Mouse (Mus musculus) heart, postnatal 10 days (tissue): ENCODE measurements around the gene Gpr180. TPM values are rescaled to one million over a fixed set of nuclear protein-coding genes. Genes with fewer than 3 reads are reported as not detected.
"Not testable (repeated sequence)": the region's sequence is repeated elsewhere in the genome, so short reads cannot be mapped to it uniquely, and the experiment has no call there.

Experiments
- DNase-seq, 2 experiments: peaks; one replicate each; pipeline ENCODE4 v3.0.0; 2021
- intact Hi-C: fragments of 180-260 bp; cut with DNase I; formaldehyde crosslinking; loops from one replicate; pipeline ENCODE4 v1.15.1; 2025
- total RNA-seq, 2 experiments: library from RNA; stranded (reverse); gene quantifications; 2 replicates each; pipeline ENCODE4 v1.2.3; 2021

The Gpr180 gene
- total RNA-seq, 2 experiments from 2014 or later, result 27.2 to 29.0 TPM

DNA sequence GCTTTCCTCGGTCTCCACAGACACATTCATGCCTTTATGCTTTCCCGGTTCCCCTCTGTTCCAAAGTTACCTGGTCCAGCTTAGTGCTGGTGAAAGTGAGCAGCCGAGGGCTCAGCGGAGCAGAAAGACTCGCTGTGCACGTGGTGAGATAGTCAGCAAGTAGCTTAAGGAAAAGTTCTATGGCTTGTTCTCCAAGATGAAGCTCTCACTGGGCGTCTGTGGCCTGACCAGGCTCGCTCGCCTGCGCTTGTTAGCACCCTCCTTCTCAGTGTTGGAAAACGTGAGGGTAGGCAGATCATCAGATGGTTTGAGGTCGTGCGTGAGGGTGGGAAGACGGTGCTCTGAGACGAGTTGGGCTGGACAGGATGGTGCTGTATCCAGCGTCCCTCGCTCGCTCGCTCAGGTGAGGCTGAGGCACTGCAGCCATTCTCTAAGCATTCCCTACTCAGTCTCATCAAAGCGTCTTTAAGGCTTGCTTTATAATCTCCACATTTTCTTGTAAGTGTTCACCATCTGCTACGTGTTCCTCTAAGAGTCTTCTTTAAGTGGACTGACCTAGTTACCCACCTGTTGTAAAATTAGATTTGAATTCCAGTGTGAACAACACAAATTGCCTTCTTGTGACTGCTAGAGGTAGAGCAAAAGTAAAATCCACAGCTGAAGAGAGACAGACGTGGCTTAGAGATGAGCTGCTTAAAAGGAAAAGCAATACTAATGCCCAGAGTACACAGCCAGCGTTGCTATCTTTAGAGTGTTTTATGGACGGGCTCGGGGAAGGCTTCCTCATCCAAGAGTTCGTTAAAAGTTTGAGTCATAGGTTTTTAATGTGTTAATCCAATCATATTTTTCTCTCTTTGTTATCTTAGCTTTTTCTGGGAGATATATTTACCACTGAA, 13.9 kb downstream of the Gpr180 start:
- intact Hi-C loops, result no loop called here

DNA sequence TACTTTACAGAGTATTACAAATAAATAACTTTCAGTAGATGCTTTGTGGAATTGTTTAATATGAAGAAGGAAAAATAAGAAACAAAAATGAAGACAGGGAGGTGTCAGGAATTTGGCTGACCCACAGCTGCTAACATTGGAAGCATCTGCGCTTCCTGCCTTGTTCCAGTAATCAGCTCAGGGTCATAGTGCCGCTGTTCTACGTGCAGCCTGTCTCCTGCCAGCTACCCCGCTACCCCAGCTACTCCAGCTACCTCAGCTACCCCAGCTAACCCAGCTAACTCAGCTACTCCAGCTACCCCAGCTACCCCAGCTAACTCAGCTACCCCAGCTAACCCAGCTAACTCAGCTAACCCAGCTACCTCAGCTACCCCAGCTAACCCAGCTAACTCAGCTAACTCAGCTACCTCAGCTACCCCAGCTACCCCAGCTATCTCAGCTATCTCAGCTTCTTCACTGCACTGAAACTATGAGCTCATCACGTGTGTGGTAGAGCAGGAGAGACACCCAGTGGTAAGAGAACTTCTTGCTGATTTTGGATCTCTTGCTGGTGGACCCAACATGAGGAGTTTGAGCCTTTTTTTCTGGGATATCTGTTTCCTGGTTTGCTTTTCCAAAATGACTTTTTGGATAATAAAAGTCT, 14.8 kb downstream of the Gpr180 start:
- intact Hi-C loops, result loop anchor here (1.0 kb wide), 1 partner anchor 147 kb away; no protein-coding TSS in a partner anchor
- DNase-seq, result peak; percentile 51 to 53

More for the DNA sequence above, 13.9 kb downstream of the Gpr180 start:
- DNase-seq, result no peak

DNA sequence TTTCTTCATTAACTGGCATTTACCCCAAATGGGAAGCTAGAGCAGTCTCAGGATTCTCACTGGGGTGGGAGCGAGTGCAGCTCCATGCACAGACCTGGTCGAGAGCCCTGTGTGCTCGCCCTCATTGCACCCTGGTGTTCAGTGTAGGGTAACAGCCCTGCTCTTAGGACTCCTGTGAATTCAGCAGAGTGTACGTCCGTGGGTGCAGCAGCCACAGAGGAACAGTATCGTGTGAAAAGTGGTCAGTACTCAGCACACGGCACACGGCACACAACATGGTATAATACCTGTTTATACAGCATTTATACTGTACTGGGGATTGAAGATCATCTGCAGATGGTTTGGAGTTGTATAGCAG, 15.3 kb downstream of the Gpr180 start:
- DNase-seq, result no peak
- intact Hi-C loops, result loop anchor here (1.0 kb wide), 1 partner anchor 148 kb away; no protein-coding TSS in a partner anchor

DNA sequence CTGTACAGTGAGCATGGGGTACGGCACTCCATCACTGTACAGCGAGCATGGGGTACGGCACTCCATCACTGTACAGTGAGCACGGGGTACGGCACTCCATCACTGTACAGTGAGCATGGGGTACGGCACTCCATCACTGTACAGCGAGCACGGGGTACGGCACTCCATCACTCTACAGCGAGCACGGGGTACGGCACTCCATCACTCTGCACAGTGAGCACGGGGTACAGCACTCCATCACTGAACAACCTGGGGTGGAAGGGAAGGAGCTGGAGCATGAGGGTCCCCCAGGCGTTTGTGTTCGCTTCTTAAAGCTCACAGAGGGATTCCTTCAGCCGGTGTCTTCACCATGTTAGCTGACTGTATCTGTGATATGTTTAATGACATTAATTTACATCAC, 19.1 kb downstream of the Gpr180 start:
- not testable (repeated sequence) for DNase-seq
- intact Hi-C loops, result loop anchor here (5.0 kb wide), 1 partner anchor 436 kb away; no protein-coding TSS in a partner anchor

DNA sequence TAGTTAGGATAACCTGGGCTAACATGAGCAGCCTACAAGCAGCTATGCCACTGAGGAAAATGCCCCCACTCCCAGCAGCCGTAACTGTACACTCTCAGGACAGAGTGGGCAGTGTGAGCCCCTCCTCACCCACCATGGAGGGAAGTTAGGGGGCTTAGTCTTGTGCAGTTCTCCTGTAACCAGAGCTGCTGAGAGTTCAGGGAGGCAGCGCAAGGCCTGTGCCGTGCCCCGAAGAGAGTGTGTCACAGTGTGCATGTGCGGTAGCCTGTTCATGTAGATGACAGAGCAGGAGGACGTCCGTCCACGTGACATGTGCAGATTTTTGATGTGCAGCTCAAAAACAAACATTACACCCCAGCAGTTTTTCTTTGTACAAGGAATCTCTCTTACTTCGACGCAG, 19.8 kb downstream of the Gpr180 start:
- DNase-seq, result no peak
- intact Hi-C loops, result loop anchor here (5.0 kb wide), 1 partner anchor 436 kb away; no protein-coding TSS in a partner anchor

DNA sequence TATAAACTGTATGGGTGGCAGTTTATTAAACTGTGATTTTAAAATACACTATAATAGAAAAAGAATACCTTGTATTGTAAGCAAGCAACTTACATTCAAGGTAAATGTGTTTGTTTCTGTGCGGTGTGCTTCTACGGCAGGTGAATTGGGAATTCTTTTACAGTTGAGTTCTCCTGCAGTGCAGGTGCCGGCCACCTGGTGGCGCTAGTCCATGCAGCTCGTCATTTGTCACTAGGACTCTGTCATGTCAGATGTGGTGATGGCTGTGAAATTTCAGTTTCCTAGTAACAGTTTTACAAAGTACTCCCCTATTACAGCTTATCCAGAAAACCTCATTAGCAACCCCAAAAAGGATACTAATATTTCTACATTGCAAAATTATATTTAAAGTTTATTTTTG, 20.2 kb downstream of the Gpr180 start:
- intact Hi-C loops, result loop anchor here (5.0 kb wide), 1 partner anchor 435 kb away; no protein-coding TSS in a partner anchor
- DNase-seq, result peak; percentile 28 to 73

DNA sequence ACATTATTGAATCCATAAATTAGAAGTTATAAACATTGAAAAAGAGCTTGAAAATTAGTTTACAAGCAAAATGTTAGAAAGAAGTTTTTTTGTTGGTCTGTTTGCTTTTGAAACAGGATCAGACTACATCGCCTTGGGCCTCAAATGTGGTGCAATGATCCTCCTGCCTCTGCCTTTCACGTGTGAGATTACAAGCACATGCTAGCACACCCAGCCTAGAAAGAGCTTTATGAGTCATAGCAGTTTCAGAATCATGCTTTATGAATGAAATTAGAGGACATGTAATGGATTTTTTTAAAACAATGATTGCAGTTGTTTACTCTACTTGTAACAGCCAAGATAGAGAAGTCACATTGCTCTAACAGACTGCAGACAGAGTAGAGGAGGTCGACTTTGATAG, 24.8 kb downstream of the Gpr180 start:
- intact Hi-C loops, result loop anchor here (5.0 kb wide), 1 partner anchor 76 kb away; the partner anchor contains the start of gene Sox21
- DNase-seq, result no peak

DNA sequence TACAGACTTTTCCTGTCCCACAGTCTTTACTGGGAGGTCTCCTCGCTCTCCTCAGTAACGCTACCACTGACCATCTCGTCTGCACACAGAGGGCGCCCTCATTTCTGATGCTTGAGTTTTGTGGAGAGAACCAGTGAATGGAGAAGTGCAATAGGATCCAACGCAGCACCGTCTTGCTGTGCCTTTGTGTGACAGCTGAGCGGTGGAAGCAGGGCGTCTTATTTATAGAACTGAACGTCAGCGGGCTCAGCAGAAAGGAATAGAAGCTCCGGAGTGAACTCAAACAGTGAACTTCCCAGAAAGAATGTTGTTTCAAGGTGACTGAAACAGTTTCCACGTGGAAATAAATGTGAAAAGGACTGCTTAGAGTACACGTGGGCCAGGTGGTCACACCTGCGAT, 25.7 kb downstream of the Gpr180 start:
- peak; percentile 38 to 41 for DNase-seq
- intact Hi-C loops, result loop anchor here (5.0 kb wide), 1 partner anchor 75 kb away; the partner anchor contains the start of gene Sox21

DNA sequence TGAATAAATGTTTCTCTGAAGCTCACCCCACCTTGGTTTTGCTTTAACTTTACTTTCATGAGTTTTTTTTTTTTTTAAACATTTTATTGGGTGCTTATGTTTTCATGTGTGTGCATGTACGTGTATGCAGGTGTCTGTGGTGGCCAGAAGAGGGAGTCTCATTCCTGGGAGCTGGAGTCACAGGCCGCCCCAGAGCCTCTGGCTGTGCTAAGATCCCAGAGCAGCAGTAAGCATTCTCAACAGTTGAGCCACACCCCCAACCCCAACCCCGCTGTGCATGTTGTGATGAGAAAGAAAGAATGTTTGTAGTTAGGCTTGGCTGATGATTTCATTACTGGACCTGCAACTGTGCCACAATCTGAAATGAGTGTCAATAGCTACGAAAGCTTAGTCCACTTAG, 31.8 kb downstream of the Gpr180 start:
- intact Hi-C loops, result no loop called here
- DNase-seq, result no peak

DNA sequence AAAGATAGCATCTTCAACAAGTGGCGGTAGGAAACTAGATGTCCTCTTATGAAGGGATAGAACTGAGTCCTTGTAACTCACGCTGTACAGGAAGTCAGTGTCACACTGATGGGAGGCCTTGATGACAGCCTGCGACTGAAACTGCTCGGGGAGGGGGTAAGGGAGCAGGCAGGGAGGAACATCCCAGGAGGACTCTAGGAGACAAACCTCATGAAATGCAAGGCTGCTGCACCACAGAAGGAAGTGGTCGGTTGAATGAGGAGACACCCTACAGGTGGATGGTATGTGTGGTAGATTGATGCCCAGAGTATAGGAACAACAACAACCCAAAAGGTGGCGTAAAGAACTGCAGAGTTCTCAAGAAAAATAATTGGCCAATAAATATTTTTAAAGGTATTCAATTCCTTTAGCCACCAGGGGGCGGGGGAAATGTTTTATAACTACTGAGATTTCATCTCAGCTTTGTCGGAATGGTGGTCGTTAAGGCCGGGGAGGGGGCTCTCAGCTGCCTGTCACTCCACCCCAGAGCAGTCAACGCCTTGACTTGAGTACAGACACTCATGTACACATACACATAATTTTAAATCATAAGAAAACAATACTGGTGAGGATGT, 36.7 kb downstream of the Gpr180 start:
- intact Hi-C loops, result no loop called here
- DNase-seq, result no peak

DNA sequence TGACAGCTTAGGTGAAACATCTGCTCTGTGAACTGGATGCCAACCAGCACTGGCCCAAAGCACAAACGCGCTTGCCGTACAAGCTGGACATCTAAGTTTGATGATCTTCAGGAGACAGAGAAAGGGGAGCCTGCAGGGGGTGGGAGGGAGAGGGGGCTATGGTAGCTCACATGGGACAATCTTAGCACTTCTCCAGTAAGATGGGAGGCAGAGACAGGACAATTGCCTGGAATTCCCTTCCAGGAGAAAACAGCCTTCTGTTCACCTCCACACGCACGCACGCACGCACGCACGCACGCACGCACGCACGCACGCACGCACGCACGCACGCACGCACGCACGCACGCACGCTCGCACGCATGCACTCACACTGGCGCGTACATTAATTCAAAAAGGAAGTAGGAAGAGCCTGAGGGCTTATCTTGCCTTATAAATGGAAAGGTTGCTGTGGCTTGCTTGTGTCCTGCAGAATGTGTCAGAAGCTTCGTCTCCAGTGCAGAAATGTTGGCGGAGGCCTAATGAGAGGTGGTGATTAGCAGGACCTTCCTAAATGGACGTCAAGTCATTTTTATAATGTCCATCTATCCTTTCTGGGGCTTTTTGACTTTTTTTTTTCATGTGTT, 38.2 kb downstream of the Gpr180 start:
- intact Hi-C loops, result loop anchor here (5.0 kb wide), 1 partner anchor 57 kb away; no protein-coding TSS in a partner anchor
- DNase-seq, result no peak

DNA sequence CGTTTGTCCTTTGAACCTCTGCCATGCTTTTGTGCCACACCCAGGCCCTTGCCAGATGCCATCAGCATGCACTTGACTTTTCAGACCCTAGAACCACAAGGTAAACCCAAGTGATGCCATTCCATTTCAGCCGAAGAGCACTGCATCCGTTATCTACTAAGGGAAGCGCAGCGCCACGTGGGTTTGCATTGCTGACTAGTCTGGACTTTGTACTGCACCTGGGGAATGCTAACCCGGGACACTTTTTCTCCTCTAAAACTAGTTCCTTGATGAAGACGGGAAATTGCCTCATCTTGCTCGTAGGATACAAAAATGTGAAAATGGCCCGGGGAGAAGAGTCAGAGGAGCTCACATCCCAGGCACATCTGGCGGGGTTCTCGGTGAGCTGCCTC, 38.7 kb downstream of the Gpr180 start:
- no peak for DNase-seq
- intact Hi-C loops, result loop anchor here (5.0 kb wide), 1 partner anchor 57 kb away; no protein-coding TSS in a partner anchor

DNA sequence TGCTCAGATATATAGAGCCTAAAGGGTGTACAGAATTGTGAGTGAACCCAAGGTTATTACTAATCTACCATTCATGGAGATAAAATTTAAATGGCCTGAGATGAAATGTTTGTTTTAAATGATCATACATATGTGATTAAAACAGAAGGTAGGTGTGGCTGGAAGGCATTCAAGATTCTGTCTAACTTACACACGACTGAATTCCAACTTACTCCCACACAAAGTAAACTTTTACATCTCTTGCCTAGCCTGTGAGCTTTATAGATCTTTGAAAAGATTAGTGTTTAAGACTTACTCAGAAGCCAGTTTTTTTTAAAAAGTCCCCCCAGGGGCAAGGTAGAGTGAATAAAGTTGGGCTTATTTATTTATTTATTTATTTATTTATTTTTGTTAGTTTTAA, 42.3 kb downstream of the Gpr180 start:
- intact Hi-C loops, result loop anchor here (5.0 kb wide), 1 partner anchor 53 kb away; no protein-coding TSS in a partner anchor

DNA sequence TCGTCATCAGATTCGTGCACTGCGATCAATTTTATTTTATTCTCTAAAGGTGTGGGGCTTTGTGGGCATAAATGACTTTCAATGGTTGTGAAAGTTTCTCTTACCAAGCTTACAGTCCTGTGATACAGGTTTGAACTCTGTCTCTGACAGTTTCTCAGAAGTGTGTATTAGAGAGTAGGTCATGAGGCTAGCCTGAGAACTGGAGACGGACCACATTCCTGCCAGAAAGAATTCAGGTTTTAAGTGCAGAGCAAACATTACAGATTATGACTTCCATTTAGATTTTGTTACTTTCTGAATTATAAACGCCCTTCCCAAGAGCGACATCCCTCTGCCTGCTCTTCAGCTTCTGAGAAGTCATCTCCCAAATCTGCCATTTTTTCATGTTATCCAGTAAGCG, 42.7 kb downstream of the Gpr180 start:
- DNase-seq, result no peak
- intact Hi-C loops, result loop anchor here (5.0 kb wide), 1 partner anchor 53 kb away; no protein-coding TSS in a partner anchor

More for the DNA sequence above, 42.3 kb downstream of the Gpr180 start:
- no peak for DNase-seq

DNA sequence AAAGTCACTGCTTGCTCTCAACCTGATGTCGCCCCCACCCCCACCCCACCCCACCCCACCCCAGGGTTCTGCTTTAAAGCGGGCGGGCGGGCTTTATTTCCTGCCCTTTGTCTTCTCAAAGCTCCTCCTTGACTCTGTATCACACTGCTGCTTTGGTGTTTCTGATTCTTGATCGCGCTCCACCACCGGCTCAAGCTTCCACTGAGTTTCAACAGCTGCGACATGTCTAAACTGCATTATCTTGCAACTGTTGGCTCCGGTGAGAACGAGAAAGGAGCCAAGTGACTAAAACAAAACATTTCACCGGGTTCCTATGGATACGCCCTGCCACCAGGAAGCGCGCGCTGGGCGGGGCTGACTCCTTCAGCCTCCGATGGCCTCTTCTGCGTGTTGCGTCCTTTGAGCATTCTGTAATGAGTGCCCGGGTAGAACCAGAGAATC, 43.2 kb downstream of the Gpr180 start:
- intact Hi-C loops, result no loop called here
- DNase-seq, result peak; percentile 78 to 84

DNA sequence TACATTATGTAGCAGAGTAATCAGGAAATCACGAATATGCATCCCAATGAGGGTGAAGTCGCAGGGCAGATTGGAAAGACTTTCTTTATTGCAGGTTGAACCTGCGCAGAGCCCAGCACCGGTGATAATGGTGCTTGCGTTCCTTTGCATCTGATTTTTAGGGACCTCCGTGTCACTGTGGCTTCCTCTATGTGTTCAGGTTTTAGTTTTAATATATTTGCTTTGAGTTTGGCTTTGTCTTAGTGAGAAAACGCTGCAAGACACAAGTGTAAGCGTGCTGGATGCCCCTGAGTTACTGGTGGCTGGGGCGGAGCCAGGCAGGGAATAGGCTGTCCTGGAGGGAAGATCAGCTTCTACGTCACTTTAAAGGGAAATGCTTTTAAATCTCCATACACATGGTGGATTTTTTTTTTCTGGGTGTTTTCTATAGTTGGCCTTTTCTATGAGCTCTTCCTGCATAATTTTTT, 43.8 kb downstream of the Gpr180 start:
- DNase-seq, result peak; percentile 52 to 65
- intact Hi-C loops, result no loop called here

DNA sequence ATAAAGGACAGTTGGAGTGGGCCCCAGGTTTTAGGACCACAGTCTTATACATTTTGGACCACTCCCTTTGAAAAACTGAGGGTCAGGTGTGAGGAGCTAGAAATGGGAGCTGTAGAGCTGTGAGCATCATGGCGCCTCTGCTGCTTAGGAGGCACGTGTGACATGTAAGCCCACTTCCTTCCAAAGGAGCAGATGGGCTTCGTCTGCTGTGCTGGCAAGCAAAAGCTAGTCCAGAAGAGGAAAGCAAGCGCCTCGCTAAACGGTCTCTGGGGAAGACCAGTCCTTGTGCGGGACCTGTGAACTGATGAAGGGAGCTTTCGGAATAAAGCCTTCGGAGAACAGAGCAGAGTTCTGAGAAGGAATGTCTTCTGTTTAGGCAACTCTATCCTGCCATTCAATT, 54.5 kb downstream of the Gpr180 start:
- DNase-seq, result peak in 1 of 2 experiments; percentile 18
- intact Hi-C loops, result no loop called here

DNA sequence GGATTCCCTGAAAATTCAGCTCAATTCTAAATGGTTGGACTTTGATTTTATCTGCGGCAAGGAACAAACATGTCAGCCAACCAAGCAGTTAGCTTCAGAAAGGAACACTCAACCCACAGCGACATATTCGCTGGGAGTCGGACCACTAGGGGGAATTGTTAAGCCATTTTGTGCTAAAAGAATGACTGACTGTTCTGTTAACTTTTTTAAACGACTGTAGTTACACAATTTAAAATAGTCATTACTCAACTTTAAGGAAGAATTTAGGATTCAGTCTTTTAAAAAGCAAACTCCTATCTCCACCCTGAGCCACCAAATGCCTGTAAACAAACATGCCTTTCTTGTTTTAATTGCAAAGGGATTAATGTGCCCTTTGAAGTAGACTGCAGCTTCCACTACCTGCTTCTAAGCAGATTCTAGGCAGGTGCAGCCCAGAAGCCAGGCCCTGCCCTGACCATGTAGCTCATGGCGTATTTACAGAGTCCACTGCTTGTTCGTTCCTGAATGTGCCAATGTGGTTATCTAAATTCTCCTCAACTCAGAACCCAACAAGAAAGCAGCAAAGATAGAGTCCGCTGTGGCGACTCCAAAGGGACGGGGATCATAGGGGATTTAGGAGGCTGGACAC, 56.2 kb downstream of the Gpr180 start:
- no peak for DNase-seq
- intact Hi-C loops, result no loop called here

DNA sequence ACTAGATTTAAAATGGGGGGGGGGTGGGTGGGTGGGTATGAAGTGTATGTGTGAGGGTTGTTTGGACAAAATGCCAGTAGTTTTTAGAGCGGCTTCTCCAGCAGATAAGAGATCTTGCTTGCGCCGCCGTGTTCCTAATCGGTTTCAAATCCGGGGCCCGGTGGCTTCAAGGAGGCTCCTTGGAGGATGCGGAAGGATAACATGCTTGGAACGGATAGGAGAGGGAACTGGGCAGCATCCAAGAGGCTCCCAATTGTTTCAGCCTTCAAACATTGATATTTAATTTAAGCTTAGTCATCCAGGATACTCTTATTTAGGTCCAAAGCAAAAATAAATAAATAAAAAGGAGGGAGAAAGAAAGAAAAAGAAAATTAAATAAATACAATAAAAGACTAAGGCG, 56.7 kb downstream of the Gpr180 start:
- no peak for DNase-seq
- intact Hi-C loops, result no loop called here
